Mouse (Mus musculus): ENCODE results near the gene Lig4. TPM values are rescaled to one million over a fixed set of nuclear protein-coding genes. Genes with fewer than 3 reads are reported as not detected.

Gene Lig4
- 1 to 10 TPM; 4.2 to 5.3 TPM for total RNA-seq (2021)
- long read RNA-seq, experiment 1, partial matches to known transcripts, result 0 of 1 reads
- long read RNA-seq, experiment 1, other reads (novel, unspliced or antisense), result 1 of 1 reads
- long read RNA-seq, experiment 2, full-length matches to known transcripts, result 1 of 4 reads
- long read RNA-seq, experiment 2, partial matches to known transcripts, result 0 of 4 reads
- long read RNA-seq, experiment 2, other reads (novel, unspliced or antisense), result 3 of 4 reads

DNA sequence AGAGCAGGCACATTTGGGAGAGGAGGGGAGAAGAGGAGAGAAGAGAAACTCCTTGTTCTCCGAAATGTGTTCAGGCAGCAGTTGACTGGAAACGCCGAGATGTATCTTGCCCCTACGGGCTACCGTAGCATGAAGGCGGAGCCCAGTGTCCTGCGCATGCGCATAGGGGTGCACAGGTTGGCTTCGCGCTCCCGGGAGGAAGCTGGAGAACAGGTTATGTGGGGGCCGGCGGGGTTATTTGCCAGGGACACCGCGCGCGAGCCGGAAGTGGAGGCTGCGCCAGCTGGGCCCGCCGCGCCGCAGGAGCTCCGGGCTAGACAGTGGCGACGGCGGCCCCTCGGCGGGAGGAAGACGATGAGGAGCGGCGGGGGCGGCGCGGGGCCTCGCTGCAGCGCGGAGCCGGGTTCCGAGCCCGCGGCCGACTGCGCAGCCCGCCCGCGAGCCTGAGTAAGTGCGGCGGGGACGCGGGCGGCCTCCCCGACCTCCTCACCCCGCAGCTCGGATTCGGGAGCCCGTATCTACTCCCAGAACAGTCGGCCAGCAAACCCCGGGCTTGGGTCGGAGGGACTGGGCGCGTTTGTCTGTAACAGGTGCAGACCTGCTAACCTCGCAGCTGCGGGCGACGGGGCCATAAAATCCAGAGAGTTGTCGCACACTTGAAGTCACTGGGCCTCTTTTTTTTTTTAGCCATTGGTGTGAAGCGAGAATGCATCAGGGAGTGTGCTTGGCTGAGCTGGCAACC, at the start of gene Lig4, which contains the start of gene Abhd13:
Gene Lig4 (minus strand): TSS at position 114 of the 742 bp plus-strand sequence.
Gene Abhd13 (plus strand): TSS at position 135 of the 742 bp plus-strand sequence.
- DNase-seq (ENCODE audit: low spot score in 2 of 2), result peak; percentile 99

DNA sequence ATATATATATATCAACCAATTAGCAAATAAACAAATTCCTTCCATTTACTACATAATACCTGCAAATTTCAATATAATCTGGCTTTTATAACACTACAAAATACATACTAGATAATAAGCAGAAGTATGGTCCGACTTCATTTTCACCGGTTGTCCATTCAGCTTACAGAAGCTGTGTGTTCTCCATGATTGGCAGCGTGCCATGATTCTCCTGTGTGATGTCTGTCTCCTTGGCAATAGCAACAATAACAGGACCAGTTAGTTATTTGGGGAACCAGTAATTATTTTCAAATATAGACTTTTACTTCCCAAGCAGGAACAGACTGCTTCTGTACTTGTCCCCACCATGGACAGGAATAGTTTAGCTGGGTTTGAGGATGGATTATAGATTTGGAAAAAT, 39.7 kb upstream of the Lig4 start:
- DNase-seq (ENCODE audit: low spot score in 2 of 2), result no peak

DNA sequence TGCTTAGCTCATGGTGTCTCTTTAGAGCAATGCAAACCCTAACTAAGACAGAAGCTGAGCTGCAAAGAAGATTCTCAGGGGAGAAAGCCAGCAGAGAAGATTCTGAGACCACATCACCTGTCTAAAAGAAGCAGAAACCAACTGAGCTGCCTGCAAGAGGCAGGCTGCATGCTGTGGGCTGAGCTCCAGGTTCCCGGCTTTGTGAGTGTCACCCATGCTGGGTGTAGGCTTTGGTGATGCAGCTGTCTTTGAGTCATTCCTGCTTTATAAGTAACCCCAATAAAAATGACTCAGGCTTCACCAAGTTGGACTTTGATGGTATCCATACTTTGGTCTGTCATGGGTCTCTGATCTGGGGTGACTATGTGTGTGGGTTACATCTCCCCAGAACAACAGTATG, 38.8 kb upstream of the Lig4 start:
- no peak for DNase-seq (ENCODE audit: low spot score in 2 of 2)

DNA sequence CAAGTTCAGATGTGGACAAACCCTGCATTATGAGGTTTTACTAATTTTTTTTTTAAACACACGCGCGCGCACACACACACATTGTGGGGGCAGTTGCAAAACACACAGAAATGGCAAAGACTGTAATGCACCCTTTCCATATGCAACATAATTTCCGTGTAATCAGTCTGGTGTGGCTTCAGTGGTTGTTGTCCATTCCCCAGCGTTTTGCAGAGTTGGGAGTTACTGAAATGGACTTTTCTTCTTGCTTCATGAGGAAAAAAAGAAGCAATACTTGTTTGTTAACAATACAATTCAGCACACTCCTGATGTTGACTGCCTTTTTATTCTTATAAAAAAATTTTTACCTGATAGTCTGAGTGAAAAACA, 30.2 kb upstream of the Lig4 start:
- DNase-seq (ENCODE audit: low spot score in 2 of 2), result no peak

DNA sequence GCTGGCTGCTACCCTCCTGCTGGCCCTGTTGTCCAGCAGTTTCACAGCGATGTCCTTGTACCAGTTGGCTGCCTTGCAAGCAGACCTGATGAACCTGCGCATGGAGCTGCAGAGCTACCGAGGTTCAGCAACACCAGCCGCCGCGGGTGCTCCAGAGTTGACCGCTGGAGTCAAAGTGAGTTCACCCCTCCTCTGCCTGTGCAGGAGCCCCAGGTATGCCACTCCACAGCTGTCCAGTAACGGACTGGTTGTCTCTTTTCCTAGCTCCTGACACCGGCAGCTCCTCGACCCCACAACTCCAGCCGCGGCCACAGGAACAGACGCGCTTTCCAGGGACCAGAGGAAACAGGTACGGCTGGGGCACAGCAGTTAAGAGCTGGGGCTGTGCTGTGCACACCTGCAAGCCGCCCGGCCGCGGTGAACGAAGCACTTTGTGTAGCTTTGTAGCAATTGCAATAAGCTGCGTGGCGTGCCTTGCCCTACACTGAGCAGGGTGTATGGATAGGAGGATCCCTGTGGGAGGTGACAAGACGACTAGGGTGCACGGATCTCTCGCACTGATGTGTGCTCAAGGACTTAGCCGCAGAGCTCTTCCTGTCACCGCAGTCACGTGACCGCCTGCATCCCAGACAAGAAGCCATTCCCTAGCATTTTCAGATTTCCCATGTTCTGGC, 29.6 kb upstream of the Lig4 start:
- DNase-seq (ENCODE audit: low spot score in 2 of 2), result peak; percentile 7 to 18

DNA sequence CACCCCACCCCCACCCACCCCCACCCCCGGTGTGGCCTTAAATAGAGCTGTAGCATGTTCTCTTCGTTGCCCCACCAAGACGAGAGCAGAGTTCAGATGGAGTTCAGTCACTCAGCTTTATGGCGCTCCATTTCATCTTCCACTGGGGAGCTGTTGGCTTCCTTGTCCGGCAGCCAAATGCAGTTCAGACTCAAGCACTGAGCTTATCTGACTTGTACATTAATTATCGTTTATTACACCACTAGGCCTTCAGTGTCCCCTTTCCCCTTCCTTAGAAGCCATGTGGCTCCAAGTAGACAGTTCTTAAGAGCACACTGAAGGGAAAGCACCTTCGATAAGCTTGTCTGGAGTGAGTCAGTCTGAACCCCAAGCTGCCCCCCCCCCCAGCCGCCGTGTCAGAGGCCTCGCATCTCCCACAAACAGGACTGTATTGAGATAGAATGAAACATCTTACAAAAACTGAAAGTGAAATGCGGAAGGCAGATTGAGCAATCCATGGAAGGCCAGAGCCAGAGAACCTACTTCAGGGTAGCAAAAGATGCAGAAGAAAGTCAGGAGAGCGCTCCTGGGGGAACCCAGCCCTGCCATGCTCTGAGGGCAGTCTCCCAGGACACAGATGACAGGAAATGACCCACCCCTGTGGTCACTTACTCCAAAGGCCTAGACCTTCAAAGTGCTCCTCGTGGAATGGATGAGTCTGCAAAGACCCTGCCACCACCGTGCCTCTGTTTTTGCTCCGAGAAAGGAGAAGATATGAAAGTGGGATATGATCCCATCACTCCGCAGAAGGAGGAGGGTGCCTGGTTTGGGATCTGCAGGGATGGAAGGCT, 28.9 kb upstream of the Lig4 start, which contains the start of gene Tnfsf13b:
Gene Tnfsf13b (plus strand): TSS at position 312 of the 830 bp plus-strand sequence.
- no peak for DNase-seq (ENCODE audit: low spot score in 2 of 2)

DNA sequence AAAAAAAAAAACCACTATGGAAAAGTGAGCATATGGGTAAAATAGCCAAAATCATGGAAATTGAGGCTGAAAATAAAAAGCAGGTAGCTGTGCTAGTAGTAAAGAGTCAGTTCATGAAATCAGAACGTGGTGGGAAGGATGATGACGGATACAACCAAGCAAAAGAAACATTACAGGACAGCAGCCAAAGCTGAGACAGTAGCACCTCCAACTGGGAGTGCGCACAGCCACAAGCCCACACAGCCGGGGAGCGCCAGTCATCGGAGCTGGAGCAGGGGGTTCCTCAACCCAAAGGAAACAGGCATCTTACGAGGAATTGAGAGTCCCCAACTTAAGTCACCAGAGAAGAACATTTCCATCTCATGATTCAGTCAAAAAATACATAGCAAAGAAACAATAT, 26.6 kb upstream of the Lig4 start:
- no peak for DNase-seq (ENCODE audit: low spot score in 2 of 2)

DNA sequence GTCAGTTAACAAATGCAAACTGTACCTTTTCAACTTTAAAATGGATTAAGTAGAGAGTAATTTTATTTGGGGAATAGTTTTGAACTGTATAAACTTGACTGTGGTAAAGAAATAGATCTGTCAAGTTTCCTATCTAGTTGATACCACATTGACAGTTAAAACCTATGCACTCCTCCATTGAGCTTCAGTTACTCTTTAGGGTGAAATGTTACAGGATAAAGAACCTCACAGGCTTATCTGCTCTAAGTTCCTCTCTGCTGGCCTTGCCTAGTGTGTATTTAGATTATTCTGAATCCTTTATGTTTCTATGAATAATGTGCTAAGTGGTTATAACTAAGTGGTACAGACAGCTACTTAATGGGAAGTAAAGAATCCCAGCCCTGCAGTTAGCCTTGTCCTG, 2.7 kb upstream of the Lig4 start:
- DNase-seq (ENCODE audit: low spot score in 2 of 2), result no peak

DNA sequence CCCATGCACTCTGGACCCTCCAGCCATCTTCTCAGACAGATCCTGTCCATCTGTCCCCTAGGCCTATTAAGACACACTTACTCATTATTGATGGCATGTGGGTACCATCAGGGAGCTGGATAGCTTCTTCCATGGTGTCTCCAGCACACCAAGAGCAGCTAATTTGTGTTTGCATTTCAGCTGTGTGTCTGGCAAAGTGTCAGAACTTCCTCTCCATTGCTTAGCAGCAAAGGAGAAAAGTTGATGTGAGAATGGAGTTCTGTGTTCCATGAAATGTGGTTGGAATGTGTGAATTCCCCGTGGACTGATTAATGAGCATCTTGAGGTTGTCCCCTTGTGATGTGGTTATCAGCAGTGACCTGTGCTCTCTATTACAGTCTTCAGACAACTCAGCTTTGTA, 2.3 kb upstream of the Lig4 start:
- DNase-seq (ENCODE audit: low spot score in 2 of 2), result no peak

DNA sequence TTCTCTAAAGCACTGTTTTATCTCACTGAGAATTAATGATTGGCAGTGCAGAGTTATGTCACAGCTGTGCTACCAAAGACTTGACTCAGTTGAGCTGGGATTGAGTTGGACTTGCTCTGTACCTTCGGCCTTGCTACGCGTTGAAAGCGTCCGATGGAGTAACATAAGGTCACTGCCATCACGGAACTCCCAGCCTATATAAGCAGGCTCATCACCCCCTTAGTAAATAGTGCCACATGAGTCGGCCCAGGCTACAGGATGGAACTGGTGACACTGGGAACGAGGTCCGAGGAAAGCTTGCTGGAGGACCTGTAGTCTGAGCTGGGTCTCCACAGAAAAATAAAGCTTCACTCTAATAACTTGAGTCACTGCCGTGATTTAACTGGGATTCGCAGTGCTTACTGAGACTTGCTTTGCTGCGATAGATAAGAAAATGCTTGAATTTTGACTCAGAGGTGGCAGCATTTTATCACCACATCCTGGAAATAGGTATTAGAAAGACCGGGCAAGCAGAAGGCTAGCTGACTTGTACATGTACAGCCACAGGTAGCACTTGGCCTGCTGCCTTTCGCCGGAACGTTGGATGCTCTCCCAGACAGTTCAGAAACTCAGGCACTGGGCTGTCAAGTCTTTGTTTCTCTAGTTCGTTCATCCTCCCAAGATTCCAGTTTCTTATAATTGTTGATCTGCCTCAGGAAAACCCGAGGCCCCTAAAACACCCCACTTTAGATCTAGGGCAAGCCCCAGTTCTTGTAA, 1.2 kb upstream of the Lig4 start:
- DNase-seq (ENCODE audit: low spot score in 2 of 2), result no peak

DNA sequence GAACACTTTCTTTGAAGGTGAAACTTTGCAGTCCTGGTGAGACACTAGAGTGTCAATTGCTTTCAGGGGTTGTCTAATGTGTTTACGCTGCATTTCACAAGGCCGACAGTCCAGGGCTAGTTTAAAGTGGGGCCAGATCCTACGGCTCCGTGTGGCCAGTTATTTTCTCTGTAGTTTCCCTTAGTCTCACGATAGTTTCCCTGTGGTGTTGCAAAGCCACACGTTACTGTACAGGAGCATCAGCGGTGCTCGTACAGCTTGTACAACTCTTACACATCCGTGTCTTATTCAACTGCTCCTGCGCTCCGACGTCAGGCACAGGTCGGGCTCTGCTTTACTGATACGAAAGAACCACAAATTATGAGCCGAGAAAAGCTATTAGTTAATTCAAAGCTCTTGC, 470 bp downstream of the Lig4 start:
- DNase-seq (ENCODE audit: low spot score in 2 of 2), result no peak

DNA sequence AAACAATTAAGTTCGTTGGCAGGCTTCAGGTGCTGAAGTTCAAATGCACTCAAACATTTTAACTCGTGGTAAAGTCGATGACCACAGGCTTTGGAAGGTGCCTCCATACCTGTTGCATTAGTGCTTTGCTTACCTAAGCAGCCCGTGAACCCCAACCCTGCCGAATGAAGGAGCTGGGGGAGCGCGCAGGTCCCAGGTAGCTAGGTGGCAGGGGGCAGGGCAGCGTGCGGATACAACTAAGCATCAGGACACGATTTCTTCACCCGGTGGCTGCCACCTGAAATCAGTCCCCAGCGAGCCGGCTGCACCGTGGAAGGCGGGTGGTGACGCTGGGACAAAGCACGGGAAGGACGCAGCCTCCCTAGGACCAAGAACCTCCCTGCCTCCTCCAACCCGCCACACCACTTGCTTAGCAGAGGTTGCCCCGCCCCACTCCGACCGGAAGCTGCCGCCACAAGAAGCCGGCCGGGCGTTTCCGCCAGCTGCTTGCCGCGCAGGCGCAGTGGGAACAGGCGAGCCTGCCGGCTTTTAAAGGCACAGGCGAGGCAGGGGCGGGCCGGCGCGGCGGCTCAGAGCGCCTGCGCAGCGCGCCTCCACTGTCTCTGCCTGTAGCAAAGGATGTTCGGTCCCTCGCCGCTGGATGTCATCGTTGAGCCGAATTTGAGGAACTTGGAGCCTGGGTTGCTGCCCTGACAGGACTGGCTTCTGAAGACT, 1.4 kb downstream of the Lig4 start:
- peak; percentile 92 to 94 for DNase-seq (ENCODE audit: low spot score in 2 of 2)

DNA sequence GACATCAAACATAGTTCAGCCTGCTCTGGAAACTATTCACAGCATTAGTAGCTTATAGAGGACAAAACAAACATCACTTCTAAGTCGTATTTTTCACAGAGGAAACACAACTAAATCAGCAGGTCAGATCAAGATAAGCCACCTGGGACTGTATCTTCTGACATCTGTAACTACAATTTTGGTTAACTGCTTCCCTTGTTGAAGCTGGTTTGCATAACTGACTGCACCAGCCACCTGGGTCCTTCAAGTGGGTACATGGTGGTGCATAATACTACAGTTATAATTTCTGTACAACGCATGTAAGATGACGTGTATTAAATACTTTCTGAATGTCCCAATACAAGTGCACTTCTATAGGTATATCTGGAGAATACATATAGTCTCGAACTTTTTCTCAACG, 2.2 kb downstream of the Lig4 start:
- DNase-seq (ENCODE audit: low spot score in 2 of 2), result no peak

DNA sequence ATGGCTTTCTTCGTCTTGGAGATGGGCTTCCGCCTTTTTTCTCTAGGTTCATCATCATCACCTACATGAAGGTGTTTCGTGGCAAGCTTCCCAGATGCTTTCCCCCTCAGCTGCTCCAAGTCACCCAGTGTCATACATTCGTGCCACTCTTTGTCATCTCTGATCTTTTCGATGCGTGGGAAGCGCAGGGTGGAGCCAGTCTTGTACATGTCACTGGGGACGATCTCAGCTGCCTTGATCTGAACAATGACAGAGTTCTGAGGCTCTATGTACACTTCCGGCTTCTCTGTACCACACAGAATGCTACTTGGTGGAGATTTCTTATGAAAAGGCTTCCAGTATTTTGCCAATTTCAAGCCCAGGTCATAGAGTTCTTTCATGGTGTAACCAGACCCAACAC, 5.6 kb downstream of the Lig4 start:
- no peak for DNase-seq (ENCODE audit: low spot score in 2 of 2)

DNA sequence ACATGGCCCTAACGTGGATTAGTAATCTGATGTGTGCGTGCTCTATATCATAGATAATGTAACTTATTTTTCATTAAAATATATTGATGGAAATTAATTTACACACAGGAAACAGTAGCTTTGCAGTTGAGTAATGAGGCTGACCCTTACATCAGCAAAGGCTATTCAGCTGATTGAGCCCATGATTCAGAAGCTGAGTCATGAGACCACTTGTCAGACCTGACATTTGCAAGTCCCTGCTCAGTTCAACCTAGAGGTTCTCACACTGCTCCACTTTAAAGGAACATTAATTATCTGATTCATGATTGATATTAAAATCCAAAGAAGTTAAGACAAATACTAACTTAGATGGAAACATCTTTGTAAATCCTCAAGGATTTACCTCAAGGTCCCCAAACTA, 17.6 kb downstream of the Lig4 start:
- DNase-seq (ENCODE audit: low spot score in 2 of 2), result no peak

DNA sequence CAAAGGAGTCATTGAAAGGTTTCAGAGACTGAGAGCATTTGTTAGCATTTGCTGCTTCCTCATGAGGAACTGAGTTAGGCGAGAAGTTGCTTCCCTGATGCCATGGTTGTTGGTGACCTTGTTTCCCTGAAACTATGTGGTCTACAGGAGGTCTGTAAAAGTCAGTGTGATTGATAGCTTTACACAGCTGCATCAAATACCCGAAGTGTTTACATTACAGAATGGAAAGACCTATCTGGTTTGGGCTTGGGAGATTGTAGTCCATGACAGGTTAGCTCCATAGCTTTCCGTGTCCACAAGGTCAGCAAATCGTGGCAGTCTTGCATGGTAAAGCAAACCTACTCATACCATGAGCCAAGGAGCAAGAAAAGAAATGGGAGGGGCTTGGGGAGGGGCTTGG, 19.1 kb downstream of the Lig4 start:
- no peak for DNase-seq (ENCODE audit: low spot score in 2 of 2)

DNA sequence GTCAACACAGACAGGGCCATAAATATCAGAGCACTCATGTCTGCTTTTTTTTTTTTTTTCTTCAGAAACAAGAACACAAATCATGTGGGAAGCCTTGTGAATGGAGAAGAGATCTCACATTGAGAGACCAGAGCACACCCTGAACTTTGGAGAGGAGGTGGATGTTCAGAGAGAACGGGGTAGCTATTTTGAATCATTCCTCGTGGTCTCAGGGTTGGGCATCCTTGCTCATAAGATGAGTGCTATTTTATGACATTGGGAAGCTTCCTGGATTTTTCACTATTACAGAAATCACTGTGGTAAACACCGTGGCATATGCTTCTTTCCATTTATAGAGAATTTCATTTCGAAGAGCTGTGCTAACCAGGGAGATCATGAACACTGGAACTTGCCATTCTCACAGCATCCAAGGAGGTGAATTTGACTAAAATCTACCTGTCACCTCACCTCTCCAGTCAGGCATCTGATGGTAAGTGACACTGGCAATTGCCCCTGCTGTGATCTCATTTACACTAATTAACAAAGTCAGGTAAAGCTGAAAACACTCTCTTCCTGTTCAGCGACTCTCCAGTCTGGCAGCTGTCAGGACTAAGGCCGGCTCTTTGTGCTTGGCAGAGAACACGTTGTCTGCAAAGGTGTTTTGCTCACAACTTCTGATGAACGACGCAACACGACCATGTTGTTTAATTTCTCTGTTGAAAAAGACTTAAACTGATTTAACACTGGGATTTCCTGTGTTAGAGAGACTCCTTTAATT, 28.2 kb downstream of the Lig4 start:
- no peak for DNase-seq (ENCODE audit: low spot score in 2 of 2)

DNA sequence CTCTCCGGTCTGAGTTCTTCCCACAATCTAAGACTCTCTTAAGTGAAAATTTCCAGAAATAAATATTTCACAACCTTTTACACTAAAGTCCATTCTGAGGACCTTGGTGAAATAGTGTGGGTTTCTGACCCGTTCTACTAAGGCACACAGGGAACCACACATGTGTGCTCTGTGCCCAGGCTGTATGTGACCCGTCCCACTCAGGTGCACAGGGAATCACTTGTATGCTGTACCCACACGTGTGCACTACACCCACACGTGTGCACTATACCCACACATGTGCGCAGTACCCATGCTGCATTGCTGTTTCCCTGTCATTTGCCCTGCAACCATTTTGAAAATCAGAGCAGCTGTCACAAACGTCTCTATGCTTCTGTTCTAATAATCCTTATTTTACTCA, 41.9 kb downstream of the Lig4 start:
- no peak for DNase-seq (ENCODE audit: low spot score in 2 of 2)

DNA sequence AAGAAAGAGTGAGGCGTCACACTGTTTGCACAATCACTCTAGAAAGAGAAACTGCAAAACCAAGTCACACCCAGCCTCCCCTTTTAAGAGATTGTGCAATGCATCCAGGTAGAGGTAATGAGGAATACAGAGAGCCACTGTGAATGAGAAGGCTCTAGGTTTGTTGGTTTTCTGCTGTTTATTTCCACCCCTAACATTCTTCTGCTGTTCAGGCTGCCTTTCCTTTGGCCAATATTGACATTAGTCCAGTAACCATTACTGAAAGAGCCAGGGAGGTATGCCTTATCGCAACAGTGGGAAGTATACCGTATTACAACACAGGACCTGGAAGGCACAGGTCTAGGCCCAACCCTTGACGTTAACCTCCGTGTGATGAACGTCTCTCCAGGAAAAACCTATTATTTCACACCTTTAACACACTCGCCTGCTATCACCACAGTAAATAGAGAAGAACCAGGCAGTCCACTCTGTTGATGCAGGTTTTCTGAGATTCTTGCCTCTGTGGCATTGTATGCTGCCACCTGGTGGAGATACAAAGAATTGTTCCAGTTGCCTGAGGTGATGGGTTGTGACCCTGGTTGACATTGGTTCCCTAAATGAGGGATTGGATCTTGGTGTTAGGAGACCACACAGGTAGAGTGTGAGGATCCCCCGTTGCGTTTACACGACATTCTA, 42.5 kb downstream of the Lig4 start:
- DNase-seq (ENCODE audit: low spot score in 2 of 2), result no peak
